Mouse (Mus musculus): ENCODE measurements at regions not wholly inside any gene's neighbourhood (a gene's known extent, or its start where the extent isn't known, plus 50 kb on each side); places are given as distances from the start of the nearest gene placed in this dataset.
A peak's percentile ranks its signal among the peaks of the same experiment; 100 is the strongest.

DNA sequence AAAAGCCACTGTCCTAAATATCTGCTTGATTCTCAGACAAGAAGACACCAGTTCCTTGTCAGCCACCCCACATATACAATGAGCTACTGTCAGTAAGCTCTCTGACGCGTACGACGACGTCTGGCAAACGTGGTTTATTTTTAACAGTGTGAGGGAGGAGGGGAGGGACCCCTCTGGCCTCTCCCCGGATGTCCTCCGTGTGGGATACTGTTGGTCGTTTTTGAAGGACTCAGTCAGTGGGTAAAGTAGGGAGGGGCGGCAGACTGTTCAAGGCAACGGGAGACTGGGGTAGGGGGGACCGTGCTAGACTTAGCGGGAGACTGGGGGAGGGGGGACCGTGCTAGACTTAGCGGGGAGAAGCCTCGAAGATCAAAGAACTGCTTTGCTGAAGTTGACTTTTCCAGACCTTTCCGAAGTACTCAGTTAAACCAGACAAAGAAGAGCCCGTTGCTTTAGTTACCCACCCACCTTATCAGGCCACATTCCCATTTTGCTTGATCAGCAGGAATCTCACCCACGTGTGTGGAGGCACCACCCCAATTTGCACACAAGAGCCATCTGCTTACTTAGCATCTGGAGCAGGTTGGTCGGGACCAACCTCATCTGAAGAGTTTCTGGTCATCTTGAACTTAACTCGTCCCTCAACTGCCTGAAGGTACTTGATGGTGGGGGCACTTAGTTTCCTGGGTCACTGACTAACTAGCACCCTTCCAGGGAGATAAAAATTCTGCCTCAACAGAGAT, 92.6 kb upstream of the Mark1 start:
- DNase-seq (ENCODE audit: low read depth) = no peak

DNA sequence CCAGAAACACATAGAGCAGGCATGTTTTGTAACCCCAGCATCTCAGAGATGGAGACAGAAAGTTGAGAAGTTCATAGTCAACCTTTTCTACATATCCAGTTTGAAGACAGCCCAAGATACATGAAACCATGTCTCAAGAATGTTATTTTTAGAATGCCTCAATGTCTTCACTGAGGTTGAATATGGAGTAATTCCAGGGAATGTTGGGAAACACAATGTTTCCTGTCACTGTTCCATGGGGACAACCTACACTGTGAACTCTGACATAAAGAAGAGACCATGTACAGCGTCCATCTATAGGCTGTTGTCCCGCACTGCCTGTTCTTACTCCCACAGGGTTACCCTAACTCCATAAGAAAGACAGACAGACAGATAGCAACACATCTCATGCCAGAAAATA, 89.8 kb upstream of the Mark1 start:
- no peak for DNase-seq (ENCODE audit: low read depth)

DNA sequence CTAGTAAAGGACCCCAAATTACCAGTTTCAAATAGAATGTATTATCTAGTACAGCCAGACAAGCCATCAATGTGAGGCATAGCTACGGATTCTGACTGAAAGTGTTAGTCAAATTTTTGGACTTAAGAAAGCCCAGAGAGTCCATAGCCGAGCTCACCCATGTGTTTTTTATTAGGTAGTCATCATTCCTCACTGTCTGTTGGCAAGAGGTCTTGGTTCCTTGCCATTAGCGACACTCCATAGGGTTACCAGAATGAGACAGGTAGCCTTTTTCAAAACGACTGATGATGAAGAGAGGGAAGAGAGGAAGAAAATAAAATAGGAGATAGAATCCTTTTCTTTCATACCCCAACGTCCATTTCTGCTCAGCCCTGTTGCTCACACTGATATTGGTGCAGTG, 83.8 kb upstream of the Mark1 start:
- DNase-seq (ENCODE audit: low read depth) = no peak

DNA sequence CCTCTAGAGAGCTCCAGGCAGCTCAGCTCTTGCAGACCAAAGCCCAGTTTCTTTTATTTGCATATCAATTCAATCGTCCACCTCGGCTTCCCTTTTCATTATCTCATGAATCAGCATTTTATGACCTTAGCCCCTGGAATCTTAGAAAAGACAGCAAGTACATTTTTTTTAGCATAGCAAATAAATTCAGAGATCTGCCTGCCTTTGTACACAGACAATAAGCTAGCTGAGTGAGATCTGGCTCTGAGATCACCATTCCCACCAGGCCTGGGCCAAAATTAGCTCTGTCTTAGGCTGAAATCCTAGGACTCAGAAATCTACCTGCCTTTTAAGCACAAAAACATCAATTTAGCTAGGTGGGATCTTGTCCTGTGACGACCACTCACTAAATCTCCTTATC, 80.7 kb upstream of the Mark1 start:
- no peak for DNase-seq (ENCODE audit: low read depth)

DNA sequence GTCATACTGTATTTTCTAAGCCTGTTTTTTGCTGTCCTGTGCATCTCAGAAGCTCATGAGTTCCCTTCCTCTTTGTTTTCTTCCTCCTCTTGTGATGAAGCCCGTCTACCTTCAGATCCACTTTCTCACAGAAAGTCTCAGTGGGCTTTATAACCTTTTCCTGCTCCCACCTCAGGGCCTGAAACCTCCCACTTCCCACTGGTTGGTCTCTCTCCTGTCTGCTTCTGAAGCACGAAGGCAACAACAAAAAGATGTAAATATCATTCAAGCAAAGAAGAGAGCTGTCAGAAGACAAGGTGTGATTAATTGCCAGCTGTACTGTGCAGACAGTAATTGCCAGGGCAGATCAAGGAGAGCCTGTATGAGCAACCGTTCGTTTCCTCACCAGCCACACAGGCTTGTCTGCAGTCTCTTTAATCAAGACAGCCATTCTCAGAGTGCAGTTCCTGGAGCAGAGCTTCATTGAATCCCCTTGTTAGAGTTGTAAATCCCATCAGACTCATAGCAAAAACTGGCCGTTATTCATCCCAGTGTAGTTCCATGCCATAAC, 80.0 kb upstream of the Mark1 start:
- DNase-seq (ENCODE audit: low read depth) = no peak

DNA sequence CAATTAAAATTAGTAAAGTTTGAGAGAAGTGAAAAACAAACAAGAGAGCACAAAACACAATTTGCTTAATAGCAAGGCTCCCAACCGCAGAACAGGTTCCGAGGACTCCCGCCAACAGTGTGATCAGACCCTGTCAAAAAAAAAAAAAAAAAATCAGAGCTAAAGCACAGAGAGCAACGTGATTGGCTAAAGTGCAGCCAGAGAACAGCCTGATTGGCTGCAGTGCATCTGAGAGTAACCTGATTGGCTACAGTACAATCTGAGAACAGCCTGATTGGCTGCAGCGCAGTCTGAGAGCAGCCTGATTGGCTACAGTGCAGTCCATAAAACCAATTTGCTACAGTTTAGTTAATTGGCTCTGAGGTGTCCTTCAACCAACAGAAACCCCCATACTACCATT, 74.6 kb upstream of the Mark1 start:
- no peak for DNase-seq (ENCODE audit: low read depth)

DNA sequence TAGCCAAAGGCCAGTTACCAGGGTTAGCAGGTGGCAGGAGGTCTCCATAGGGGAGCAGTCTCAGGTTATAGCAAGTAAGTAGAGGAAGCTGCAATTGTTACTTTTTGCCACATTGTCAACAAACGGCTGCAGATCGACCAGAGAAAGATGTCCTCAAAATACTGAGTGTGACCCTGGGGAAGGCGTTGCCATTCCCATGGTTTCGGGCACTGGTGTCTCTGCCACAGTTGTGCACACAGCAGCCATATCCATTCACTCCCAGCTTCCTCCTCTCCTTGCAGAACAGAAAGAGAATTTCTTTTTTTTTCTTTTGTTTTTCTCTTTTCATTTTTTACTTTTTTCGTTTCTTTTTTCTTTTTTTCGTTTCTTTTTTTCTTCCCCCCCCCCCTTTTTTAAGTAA, 73.4 kb upstream of the Mark1 start:
- DNase-seq (ENCODE audit: low read depth) = no peak

DNA sequence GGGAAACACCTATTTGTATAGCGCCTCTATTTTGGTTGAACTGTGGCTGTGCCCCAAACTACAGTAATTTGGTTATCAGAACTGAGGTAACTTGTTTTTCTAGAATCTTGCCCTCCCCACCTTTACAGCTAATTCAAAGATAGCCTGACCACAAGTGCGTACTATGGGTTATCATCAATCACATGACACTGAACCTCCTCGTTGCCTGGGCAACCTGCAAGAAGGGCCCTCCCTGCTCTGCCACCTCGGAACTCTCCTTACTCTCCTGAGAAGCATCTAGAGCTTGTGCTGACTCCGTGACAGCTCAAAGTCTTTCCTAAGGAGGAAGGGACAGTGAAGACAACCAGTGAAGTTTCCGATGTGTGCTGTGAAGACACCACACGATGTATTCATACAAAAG, 72.2 kb upstream of the Mark1 start:
- peak; percentile 24 for DNase-seq (ENCODE audit: low read depth)

DNA sequence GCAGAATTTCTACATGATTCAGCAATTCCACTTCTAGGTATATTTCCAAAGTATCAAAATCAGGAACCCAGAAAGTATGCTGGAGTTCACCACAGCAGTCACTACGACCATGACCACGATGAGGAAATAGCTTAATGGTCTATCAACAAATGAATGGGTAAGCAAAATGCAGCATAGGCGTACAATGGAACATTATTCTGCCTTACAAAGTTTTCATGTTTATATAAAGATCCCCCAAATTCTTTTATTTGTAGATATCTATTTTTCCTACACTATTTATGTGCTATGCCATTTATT, 71.4 kb upstream of the Mark1 start:
- no peak for DNase-seq (ENCODE audit: low read depth)

DNA sequence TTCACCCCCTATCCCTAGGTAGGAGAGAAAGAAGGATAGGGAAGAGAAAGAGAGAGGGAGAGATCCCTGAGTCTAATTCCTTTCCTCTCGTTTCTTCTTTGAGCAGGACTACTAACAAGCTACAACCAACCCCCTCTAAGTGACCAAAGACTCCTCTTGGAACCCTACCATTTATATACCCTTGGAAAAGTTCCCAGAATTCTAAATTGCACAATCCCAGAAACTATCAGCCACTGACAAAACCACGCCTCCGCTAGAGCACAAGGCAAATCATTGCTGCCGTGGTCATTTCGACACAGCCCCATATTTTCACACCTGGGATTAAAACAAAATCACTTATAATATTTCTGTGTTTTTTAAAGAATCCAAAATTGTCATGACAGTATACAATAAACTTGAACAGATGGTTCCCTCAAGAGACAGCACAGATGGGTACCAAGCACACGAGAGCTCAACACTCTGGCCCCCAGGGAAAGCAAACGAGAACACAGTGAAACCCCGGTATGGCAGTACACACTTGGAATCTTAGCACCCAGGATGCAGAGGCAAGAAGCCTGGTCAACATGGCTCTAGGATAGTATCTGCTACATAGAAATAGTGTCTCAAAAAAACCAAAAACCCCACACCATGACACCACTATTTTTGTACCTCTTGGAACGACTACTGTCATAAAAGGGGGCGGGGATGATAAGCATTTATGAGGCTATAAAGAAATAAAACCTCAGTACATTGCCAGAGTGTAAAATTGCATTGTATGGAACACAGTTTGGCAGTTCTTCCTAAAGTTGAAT, 70.9 kb upstream of the Mark1 start:
- DNase-seq (ENCODE audit: low read depth) = no peak

DNA sequence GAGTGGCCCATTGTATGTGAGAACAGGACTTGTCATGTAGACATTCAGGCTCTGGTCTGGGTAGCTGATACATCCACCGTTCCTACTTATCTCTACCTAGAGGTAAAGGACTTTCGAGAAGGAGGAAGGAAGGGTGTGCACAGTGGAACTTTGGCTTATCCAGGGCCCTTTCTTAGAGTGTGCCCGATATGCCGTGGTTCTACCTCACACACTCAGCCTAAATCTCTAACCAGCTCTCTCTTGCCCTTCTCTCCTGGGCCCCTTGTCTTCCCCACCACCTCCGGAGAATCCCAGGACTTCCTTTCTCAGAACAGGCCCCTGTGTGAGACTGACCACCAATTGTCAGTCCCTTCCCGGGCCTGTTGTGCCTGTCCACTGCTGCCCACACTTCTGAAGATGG, 68.8 kb upstream of the Mark1 start:
- DNase-seq (ENCODE audit: low read depth) = no peak

DNA sequence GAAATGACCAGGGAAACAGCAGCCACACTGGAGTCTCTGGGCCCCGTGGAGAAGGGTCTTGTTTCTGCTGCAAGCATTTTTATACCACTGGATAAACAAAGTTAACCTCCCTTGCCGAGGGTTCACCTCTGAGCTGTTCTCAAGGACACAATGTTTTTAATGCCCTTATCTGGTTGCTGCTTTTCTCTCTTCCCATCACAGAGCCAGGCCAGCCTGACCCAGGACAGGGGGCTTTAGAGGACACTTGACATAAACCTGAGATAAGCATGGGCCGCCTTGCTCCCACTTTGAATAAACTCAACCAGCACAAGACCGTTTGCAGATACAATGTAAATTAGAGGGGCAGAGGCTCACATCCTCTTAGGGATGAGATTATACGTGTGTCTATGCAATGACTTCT, 68.3 kb upstream of the Mark1 start:
- no peak for DNase-seq (ENCODE audit: low read depth)

DNA sequence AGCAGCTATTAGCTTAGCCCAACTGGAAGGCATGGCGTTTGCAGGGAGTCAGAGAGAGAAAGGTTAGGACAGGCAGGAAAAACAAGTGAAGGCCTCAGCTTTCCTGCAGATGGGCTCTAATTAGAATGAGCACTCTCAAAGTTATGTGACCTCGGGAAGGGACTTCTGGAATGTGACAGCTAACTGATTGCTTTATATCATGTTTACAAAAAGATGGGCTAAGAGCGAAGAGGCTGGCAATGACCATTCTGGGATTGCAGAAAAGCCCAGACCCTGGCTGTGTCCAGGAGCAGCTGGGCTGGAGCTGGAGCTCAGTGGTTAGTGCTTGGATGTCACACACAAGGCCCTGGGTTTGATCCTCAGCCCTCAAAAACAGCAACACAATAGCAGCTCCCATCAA, 65.7 kb upstream of the Mark1 start:
- no peak for DNase-seq (ENCODE audit: low read depth)

DNA sequence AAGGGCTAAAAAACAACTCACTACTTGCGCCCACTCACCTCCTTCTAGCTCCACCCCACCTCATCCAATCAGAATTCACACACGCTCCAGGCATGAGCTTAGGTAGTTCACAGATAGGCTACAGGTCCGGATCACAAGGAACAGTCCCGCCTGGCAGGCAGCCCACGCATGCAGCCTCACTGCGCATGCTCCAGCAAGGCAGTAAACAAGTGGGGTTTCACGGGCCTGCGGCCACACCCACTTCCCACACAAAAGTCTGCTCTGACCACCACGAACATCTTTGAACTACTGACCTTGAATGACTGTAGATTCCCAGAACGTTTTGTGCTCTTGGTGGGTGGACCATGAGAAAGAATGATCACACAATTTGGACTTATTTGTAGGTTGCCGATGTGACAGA, 62.7 kb upstream of the Mark1 start:
- DNase-seq (ENCODE audit: low read depth) = no peak

DNA sequence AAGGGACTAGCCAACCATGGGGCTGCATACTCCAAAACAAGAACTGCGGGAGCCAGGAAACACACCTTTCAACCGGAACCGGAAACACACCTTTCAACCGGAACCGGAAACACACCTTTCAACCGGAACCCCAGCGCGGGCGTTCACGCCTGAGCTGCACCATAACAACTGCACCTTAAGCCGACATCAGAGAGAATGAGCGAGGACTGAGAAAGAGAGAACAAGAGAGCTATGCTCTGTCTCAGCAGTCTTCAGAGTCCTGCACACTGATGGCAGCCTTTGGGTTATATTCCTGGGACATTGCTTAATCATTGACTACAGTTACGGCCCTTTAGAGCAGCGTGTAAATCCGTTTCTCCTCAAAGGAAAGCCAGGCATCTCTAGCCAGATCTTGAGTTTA, 58.1 kb upstream of the Mark1 start:
- DNase-seq (ENCODE audit: low read depth) = no peak

DNA sequence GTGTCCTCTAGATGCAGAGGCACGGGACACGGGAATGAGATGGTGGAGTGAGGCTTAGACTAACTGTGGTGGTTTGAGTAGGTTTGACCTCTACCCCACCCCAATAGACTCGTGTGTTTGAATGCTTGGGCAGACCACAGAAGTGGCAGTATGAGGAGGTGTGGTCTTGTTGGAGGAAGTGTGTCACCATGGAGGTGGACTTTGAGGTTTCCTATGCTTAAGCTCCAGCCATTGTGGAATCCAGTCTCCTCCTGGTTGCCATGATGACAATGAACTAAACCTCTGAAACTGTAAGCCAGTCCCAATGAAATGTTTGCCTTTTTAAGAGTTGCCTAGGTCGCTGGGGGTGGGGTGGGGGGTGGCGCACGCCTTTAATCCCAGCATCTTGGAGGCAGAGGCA, 53.3 kb upstream of the Mark1 start:
- no peak for DNase-seq (ENCODE audit: low read depth)

DNA sequence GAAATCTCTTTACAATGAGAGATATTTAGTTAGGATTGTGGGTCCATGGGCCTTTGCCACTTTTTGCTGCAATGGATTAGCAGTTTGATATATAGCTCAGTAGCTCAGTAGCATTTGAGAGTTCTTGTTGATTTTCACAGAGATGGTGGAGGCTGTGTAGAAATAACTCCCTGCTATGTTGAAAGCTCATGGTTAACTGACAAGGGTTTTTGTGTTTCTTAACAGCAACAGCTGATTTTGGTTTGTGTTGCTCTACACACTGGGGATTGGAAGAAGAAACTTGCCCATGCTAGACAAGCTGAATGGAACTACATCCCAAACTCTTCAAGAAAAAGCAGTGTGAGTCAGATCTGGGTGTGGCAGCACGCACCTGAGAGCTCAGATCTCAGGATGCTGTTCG, 50.6 kb upstream of the Mark1 start:
- DNase-seq (ENCODE audit: low read depth) = no peak

Data from induced T-regulatory cell, adult 2 months (primary cell).